Mouse (Mus musculus) lung, adult 2 months (tissue): ENCODE measurements at regions not wholly inside any gene's neighbourhood (a gene's known extent, or its start where the extent isn't known, plus 50 kb on each side); places are given as distances from the start of the nearest gene placed in this dataset.

ENCODE experiments used
- CTCF ChIP-seq: fragments of 200-500 bp; IDR thresholded peaks from 2 replicates; pipeline ENCODE4 v1.5.1; 2011; ENCODE audit warnings: mild to moderate bottlenecking, low read length, control low read depth; ENCODE audit not compliant: insufficient read depth
- POLR2A ChIP-seq: fragments of 200-500 bp; IDR thresholded peaks from 2 replicates; pipeline ENCODE4 v1.6.1; 2011; ENCODE audit warnings: low read depth, mild to moderate bottlenecking, control low read depth, low read length, borderline replicate concordance; ENCODE audit errors: extremely low read depth

DNA sequence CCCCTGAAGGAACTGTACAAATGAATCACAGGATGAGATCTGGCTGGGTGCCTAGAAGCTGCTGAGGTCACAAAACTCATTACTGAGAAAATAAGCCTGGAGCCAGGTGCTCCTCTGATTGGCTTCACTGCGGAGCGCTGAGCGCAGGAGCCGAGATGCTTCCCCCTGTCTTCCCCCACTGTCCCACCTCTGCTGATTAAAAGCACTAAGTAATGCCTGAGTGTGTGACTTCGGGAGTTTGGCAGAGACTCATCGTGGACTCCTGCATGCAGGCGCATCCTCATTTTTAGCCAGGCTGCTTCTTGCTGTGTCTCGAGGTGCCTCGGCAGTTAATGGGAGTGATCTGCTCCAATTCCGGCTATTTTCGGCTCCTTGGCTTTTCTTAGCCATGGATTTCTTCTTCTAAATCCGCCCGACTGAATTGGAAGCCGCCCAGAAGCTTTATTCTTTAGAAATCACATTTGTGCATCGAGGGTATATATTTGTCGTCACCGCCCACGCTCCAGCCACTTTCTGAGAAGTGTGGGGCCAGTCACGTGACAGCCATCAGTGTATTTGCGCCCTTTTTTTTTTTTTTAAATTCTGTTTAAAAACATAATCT, 55.3 kb upstream of the Stmnd1 start:
- TF ChIP-seq CTCF (no peak), POLR2A (no peak)
